28 mouse cellular contexts compared by ENCODE assay signal in genomic region chr13:92705016-92705535, GRCm38 (mm10).
DNase-seq lines count a peak whose midpoint lies in the region; ATAC-seq and TF ChIP-seq lines count a peak whose summit lies in the region.
"Had no signal": no experiment of that assay in that cellular context is flagged by ENCODE, and none has a peak within 500 bp of the region (broad histone marks: within the 10 kb centered on the region; RNA-seq: fewer than 3 reads in every experiment).

No protein-coding gene starts in this region.

- 95% methylated on average over 7 of the region's 7 CpGs for WGBS in hindbrain, embryonic 10.5 days
- 93% methylated on average over 7 of the region's 7 CpGs for WGBS in hindbrain, postnatal 0 days
- WGBS in liver, postnatal 0 days (ENCODE audit: insufficient replicate concordance): 78% methylated on average over 7 of the region's 7 CpGs
- 85% methylated on average over 7 of the region's 7 CpGs for WGBS in liver, embryonic 12.5 days (ENCODE audit: insufficient replicate concordance)
- WGBS in neural tube, embryonic 11.5 days: 93% methylated on average over 7 of the region's 7 CpGs
- WGBS in stomach, postnatal 0 days: 88% methylated on average over 7 of the region's 7 CpGs

- no peak for DNase-seq in hindbrain, embryonic 10.5 days (ENCODE audit: low spot score)
- no peak for DNase-seq in hindbrain, postnatal 0 days (ENCODE audit: low spot score)
- peak; percentile 9 for DNase-seq in liver, postnatal 0 days
- no peak for DNase-seq in neural tube, embryonic 11.5 days (ENCODE audit: low spot score)
- peak; percentile 9 for DNase-seq in stomach, postnatal 0 days (ENCODE audit: low spot score)
- no peak for DNase-seq in urinary bladder, postnatal 14 days (ENCODE audit: low spot score)
- DNase-seq: B cell, adult 2 months; cerebellum, adult 11 months; cerebellum, adult 2 months; cerebellum, adult 9-11 months; cerebellum, postnatal 25 days; forebrain, postnatal 0 days; gastrocnemius, adult 2 months; gastrocnemius, postnatal 14 days; heart, adult 18-20 months; heart, postnatal 14 days; heart, postnatal 4 days had no signal

- no peak for TF ChIP-seq EP300 in liver, postnatal 0 days (IDR thresholded peaks at IDR 0.05; ENCODE audit: low read depth)
- TF ChIP-seq EP300 in stomach, postnatal 0 days (optimal IDR thresholded peaks at IDR 0.05): no peak

- no peak for ATAC-seq in hindbrain, postnatal 0 days
- ATAC-seq in liver, postnatal 0 days: no peak
- no peak for ATAC-seq in liver, embryonic 12.5 days
- ATAC-seq in neural tube, embryonic 11.5 days (ENCODE audit: insufficient read depth, low FRiP score, low TSS enrichment): no peak
- no peak for ATAC-seq in stomach, postnatal 0 days (ENCODE audit: low FRiP score, low TSS enrichment)
- ATAC-seq: forebrain, embryonic 14.5 days; forebrain, postnatal 0 days; Patski had no signal

- H3K4me3 ChIP-seq in hindbrain, embryonic 10.5 days: no peak overlapping the region
- H3K4me3 ChIP-seq in hindbrain, postnatal 0 days (ENCODE audit: low read length): no peak overlapping the region
- no peak overlapping the region for H3K4me3 ChIP-seq in liver, postnatal 0 days (ENCODE audit: low read depth, low read length)
- no peak overlapping the region for H3K4me3 ChIP-seq in liver, embryonic 12.5 days
- H3K4me3 ChIP-seq in neural tube, embryonic 11.5 days (ENCODE audit: low read depth, low read length): no peak overlapping the region
- no peak overlapping the region for H3K4me3 ChIP-seq in stomach, postnatal 0 days (ENCODE audit: low read depth, low read length)
- H3K4me3 ChIP-seq: embryonic facial prominence, embryonic 12.5 days; embryonic facial prominence, embryonic 15.5 days; gastrocnemius, adult 2 months; heart, embryonic 10.5 days; heart, embryonic 13.5 days; hindbrain, embryonic 12.5 days; hindbrain, embryonic 15.5 days had no signal

- peaks cover 76% of the 10 kb centered on the region for H3K27me3 ChIP-seq in hindbrain, embryonic 10.5 days (ENCODE audit: insufficient read depth, poor library complexity, severe bottlenecking)
- H3K27me3 ChIP-seq in hindbrain, postnatal 0 days (ENCODE audit: insufficient read depth, low read length): no peaks in the 10 kb centered on the region
- H3K27me3 ChIP-seq in liver, postnatal 0 days (ENCODE audit: insufficient read depth, low read length): no peaks in the 10 kb centered on the region
- H3K27me3 ChIP-seq in liver, embryonic 12.5 days (replicated peaks): no peaks in the 10 kb centered on the region
- no peaks in the 10 kb centered on the region for H3K27me3 ChIP-seq in neural tube, embryonic 11.5 days (ENCODE audit: control insufficient read depth, insufficient read depth, low read length)
- no peaks in the 10 kb centered on the region for H3K27me3 ChIP-seq in stomach, postnatal 0 days (ENCODE audit: control insufficient read depth, insufficient read depth, low read length)
- H3K27me3 ChIP-seq: CH12.LX; embryonic facial prominence, embryonic 12.5 days; embryonic facial prominence, embryonic 15.5 days; heart, embryonic 13.5 days; Patski had no signal

- H3K4me1 ChIP-seq in hindbrain, embryonic 10.5 days (replicated peaks): peaks cover 50% of the 10 kb centered on the region
- no peaks in the 10 kb centered on the region for H3K4me1 ChIP-seq in hindbrain, postnatal 0 days (ENCODE audit: insufficient read depth, low read length)
- H3K4me1 ChIP-seq in liver, postnatal 0 days (ENCODE audit: insufficient read depth): peaks cover 10% of the 10 kb centered on the region
- H3K4me1 ChIP-seq in liver, embryonic 12.5 days: 0 out of 2 replicates have a peak, but pooled peaks cover 11% of the 10 kb centered on the region
- peaks cover 16% of the 10 kb centered on the region for H3K4me1 ChIP-seq in neural tube, embryonic 11.5 days (ENCODE audit: control insufficient read depth, insufficient read depth, low read length)
- no peaks in the 10 kb centered on the region for H3K4me1 ChIP-seq in stomach, postnatal 0 days (replicated peaks; ENCODE audit: control insufficient read depth, insufficient read depth)
- H3K4me1 ChIP-seq: embryonic facial prominence, embryonic 15.5 days; heart, embryonic 13.5 days; hindbrain, embryonic 15.5 days had no signal

- TF ChIP-seq CTCF in hindbrain, postnatal 0 days (IDR thresholded peaks at IDR 0.05; ENCODE audit: low read depth): no peak
- TF ChIP-seq CTCF in liver, postnatal 0 days (IDR thresholded peaks at IDR 0.05; ENCODE audit: low read depth): no peak
- TF ChIP-seq CTCF in stomach, postnatal 0 days (IDR thresholded peaks at IDR 0.05; ENCODE audit: low read depth): no peak

- H3K36me3 ChIP-seq in hindbrain, embryonic 10.5 days: peaks cover 18% of the 10 kb centered on the region; the same call in 1 of the 2 replicates
- H3K36me3 ChIP-seq in hindbrain, postnatal 0 days (ENCODE audit: insufficient read depth, low read length): peaks cover 22% of the 10 kb centered on the region
- peaks cover 38% of the 10 kb centered on the region for H3K36me3 ChIP-seq in liver, postnatal 0 days (replicated peaks; ENCODE audit: insufficient read depth, low read length)
- peaks cover 98% of the 10 kb centered on the region for H3K36me3 ChIP-seq in liver, embryonic 12.5 days
- no peaks in the 10 kb centered on the region for H3K36me3 ChIP-seq in neural tube, embryonic 11.5 days (ENCODE audit: control insufficient read depth, insufficient read depth, low read length)
- 0 out of 2 replicates have a peak, but pooled peaks cover 12% of the 10 kb centered on the region for H3K36me3 ChIP-seq in stomach, postnatal 0 days (ENCODE audit: control insufficient read depth, insufficient read depth, low read length)

- H3K4me2 ChIP-seq in hindbrain, postnatal 0 days (ENCODE audit: low read depth, low read length): no peak overlapping the region
- no peak overlapping the region for H3K4me2 ChIP-seq in liver, postnatal 0 days (ENCODE audit: low read depth, low read length)
- H3K4me2 ChIP-seq in liver, embryonic 12.5 days: no peak overlapping the region
- no peak overlapping the region for H3K4me2 ChIP-seq in neural tube, embryonic 11.5 days (ENCODE audit: low read depth)
- no peak overlapping the region for H3K4me2 ChIP-seq in stomach, postnatal 0 days (replicated peaks; ENCODE audit: low read depth)
- H3K4me2 ChIP-seq: embryonic facial prominence, embryonic 12.5 days; embryonic facial prominence, embryonic 15.5 days; heart, embryonic 13.5 days; hindbrain, embryonic 12.5 days; hindbrain, embryonic 15.5 days had no signal

- H3K9ac ChIP-seq in hindbrain, postnatal 0 days (replicated peaks; ENCODE audit: low read length): no peak overlapping the region
- no peak overlapping the region for H3K9ac ChIP-seq in liver, postnatal 0 days (replicated peaks)
- H3K9ac ChIP-seq in liver, embryonic 12.5 days: no peak overlapping the region
- no peak overlapping the region for H3K9ac ChIP-seq in neural tube, embryonic 11.5 days (ENCODE audit: low read length)
- no peak overlapping the region for H3K9ac ChIP-seq in stomach, postnatal 0 days (ENCODE audit: low read length)
- H3K9ac ChIP-seq: embryonic facial prominence, embryonic 12.5 days; embryonic facial prominence, embryonic 15.5 days; forebrain, postnatal 0 days; heart, embryonic 13.5 days; hindbrain, embryonic 12.5 days; hindbrain, embryonic 15.5 days had no signal

- H3K9me3 ChIP-seq in hindbrain, embryonic 10.5 days: no peaks in the 10 kb centered on the region
- H3K9me3 ChIP-seq in hindbrain, postnatal 0 days (ENCODE audit: low read length): no peaks in the 10 kb centered on the region
- H3K9me3 ChIP-seq in liver, postnatal 0 days (ENCODE audit: low read length): no peaks in the 10 kb centered on the region
- no peaks in the 10 kb centered on the region for H3K9me3 ChIP-seq in liver, embryonic 12.5 days (replicated peaks)
- H3K9me3 ChIP-seq in neural tube, embryonic 11.5 days (ENCODE audit: control insufficient read depth, low read length): no peaks in the 10 kb centered on the region
- no peaks in the 10 kb centered on the region for H3K9me3 ChIP-seq in stomach, postnatal 0 days (ENCODE audit: control insufficient read depth, low read length)
- H3K9me3 ChIP-seq: embryonic facial prominence, embryonic 12.5 days; embryonic facial prominence, embryonic 15.5 days; G1E; heart, embryonic 10.5 days; heart, embryonic 13.5 days; hindbrain, embryonic 12.5 days; hindbrain, embryonic 15.5 days had no signal

- peak overlapping the region; percentile 50; the same call in 1 of the 2 replicates for H3K27ac ChIP-seq in hindbrain, embryonic 10.5 days
- no peak overlapping the region for H3K27ac ChIP-seq in hindbrain, postnatal 0 days
- no peak overlapping the region for H3K27ac ChIP-seq in liver, postnatal 0 days (ENCODE audit: low read depth)
- no peak overlapping the region for H3K27ac ChIP-seq in liver, embryonic 12.5 days
- peak overlapping the region; percentile 69 for H3K27ac ChIP-seq in neural tube, embryonic 11.5 days (ENCODE audit: low read depth, low read length)
- no peak overlapping the region for H3K27ac ChIP-seq in stomach, postnatal 0 days (replicated peaks)
- H3K27ac ChIP-seq: embryonic facial prominence, embryonic 12.5 days; embryonic facial prominence, embryonic 15.5 days; gastrocnemius, adult 2 months; heart, embryonic 10.5 days; heart, embryonic 13.5 days; hindbrain, embryonic 12.5 days had no signal

Comparison
In these comparisons a context has a peak if more than half of its experiments do, and no peak if none do; other contexts are left out.
1. H3K27ac ChIP-seq: peak in hindbrain, embryonic 10.5 days (single experiment) and neural tube, embryonic 11.5 days (single experiment); none in hindbrain, postnatal 0 days (single experiment), liver, postnatal 0 days (single experiment), liver, embryonic 12.5 days (single experiment) and stomach, postnatal 0 days (single experiment).
2. DNase-seq: peak in liver, postnatal 0 days (single experiment) and stomach, postnatal 0 days (single experiment); none in hindbrain, embryonic 10.5 days (single experiment), hindbrain, postnatal 0 days (single experiment), neural tube, embryonic 11.5 days (single experiment) and urinary bladder, postnatal 14 days (single experiment).